Comparison of ENCODE assay signal across 6 mouse cellular contexts in the genomic region with DNA sequence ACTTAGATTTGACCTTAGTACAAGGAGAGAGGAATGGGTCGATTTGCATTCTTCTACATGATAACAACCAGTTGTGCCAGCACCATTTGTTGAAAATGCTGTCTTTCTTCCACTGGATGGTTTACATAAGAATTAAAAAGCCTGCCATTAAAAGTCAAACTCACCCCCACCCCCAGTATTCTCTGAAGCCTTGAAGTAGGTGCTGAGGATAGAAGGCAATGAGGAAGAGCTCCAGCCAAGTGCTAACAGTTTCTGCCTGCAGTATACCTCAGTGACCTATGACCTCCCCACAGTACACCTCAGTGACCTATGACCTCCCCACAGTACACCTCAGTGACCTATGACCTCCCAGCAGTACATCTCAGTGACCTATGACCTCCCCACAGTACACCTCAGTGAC.
DNase-seq lines count a peak whose midpoint lies in the region; TF ChIP-seq lines count a peak whose summit lies in the region.
"Not testable (repeated sequence)": the region's sequence is repeated elsewhere in the genome, so short reads cannot be mapped to it uniquely, and the experiment has no call there.

No protein-coding gene starts in this region.

- TF ChIP-seq POLR2A in ES-Bruce4 (IDR thresholded peaks at IDR 0.05; ENCODE audit: insufficient read depth, low read length) = not testable (repeated sequence)

- 0 out of 2 replicates have a peak, but pooled peaks have one; percentile 33 for TF ChIP-seq EP300 in ES-Bruce4 (IDR thresholded peaks at IDR 0.05; ENCODE audit: insufficient read depth, low read depth, low read length)

- not testable (repeated sequence) for H3K36me3 ChIP-seq in ES-Bruce4 (ENCODE audit: control insufficient read depth, insufficient read depth, low read length, poor library complexity, severe bottlenecking); ES-E14 (ENCODE audit: control insufficient read depth, insufficient read depth, low read length, poor library complexity, severe bottlenecking)

- H3K4me1 ChIP-seq in ES-Bruce4 (ENCODE audit: control insufficient read depth, insufficient read depth, low read length); ES-E14 (ENCODE audit: control insufficient read depth in 2 of 2, insufficient read depth in 2 of 2, low read length in 2 of 2, poor library complexity in 1 of 2): not testable (repeated sequence)

- TF ChIP-seq CTCF in ES-Bruce4 (IDR thresholded peaks at IDR 0.05; ENCODE audit: low read depth, low read length) = not testable (repeated sequence)

- H3K9me3 ChIP-seq in ES-Bruce4 (replicated peaks; ENCODE audit: control insufficient read depth, insufficient read depth, low read length, poor library complexity, severe bottlenecking); ES-E14 (ENCODE audit: control insufficient read depth, insufficient read depth, low read depth, low read length): not testable (repeated sequence)

- peak overlapping the region; percentile 75; the same call in 1 of the 2 replicates for H3K27ac ChIP-seq in ES-Bruce4 (ENCODE audit: insufficient read depth, low read length)
- not testable (repeated sequence) for H3K27ac ChIP-seq in ES-E14 (ENCODE audit: insufficient read depth, low read depth, low read length, poor library complexity, severe bottlenecking)

- in situ Hi-C loops in ES-E14 (cut with MboI; ENCODE audit: low sequenced_read_pairs in 2 of 2, unreplicated experiment in 2 of 2) = not testable (repeated sequence)

- H3K27me3 ChIP-seq in ES-Bruce4 (ENCODE audit: control insufficient read depth, insufficient read depth, low read length, poor library complexity, severe bottlenecking) = not testable (repeated sequence)

- DNase-seq in ES-CJ7 (ENCODE audit: low read depth, low spot score) = peak; percentile 62
- DNase-seq in ES-E14 (ENCODE audit: low read depth, low spot score) = peak; percentile 37
- DNase-seq in R1 (ENCODE audit: low read depth, low spot score) = peak; percentile 82
- peak; percentile 64 for DNase-seq in ZHBTc4 (ENCODE audit: low read depth, low spot score)
- DNase-seq in heart, adult 11 months = peak; percentile 7

- not testable (repeated sequence) for H3K4me3 ChIP-seq in ES-Bruce4 (ENCODE audit: low read depth, low read length); ES-E14 (ENCODE audit: insufficient read depth in 1 of 2, low read depth in 1 of 2, low read length in 2 of 2, poor library complexity in 1 of 2, severe bottlenecking in 1 of 2)

- not testable (repeated sequence) for H3K9ac ChIP-seq in ES-Bruce4 (ENCODE audit: low read depth, poor library complexity, severe bottlenecking); ES-E14 (ENCODE audit: insufficient read depth, low read depth, low read length, poor library complexity, severe bottlenecking)

Comparison
In these comparisons a context has a peak if more than half of its experiments do, and no peak if none do; other contexts are left out.
1. DNase-seq: peak in every context shown above with its lines; median percentile 82 in R1; 64 in ZHBTc4; 62 in ES-CJ7; 37 in ES-E14; 7 in heart, adult 11 months.